Mouse (Mus musculus): ENCODE data around the gene Cavin1. TPM values are rescaled to one million over a fixed set of nuclear protein-coding genes. Genes with fewer than 3 reads are reported as not detected.

Cavin1 gene
- polyA plus RNA-seq, 1 experiment, result not detected

DNA sequence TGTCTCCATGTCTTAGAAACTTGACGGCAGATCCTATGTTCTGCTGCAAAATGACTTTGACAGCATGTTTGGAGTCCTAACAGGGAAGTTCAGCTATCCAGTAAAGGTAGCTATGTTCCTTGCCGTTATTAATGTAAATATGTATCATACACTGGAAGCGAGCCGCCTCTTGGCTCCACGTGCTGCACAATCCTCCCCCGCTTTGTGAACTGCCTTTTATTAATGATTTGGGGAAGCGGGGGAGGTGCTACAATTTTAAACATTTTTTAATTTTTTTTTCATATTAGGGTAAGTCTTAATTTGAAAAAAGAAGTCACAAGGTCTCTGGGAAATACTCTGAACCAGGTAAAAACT, 13.1 kb upstream of the Cavin1 start:
- H3K4me3 ChIP-seq (ENCODE audit: insufficient read depth, low read depth, low read length), result no peak overlapping the region
- H3K27ac ChIP-seq (ENCODE audit: insufficient read depth, low read depth, low read length), result no peak overlapping the region
- H3K4me1 ChIP-seq (ENCODE audit: control insufficient read depth, insufficient read depth, low read length), result peaks cover 8% of the 10 kb centered on the region
- 82% methylated on average over 7 of the region's 7 CpGs for WGBS
- TF ChIP-seq POLR2A (IDR thresholded peaks at IDR 0.05; ENCODE audit: insufficient read depth, low read depth, low read length) (no peak), CTCF (IDR thresholded peaks at IDR 0.05; ENCODE audit: insufficient read depth, low read depth, low read length) (no peak)

DNA sequence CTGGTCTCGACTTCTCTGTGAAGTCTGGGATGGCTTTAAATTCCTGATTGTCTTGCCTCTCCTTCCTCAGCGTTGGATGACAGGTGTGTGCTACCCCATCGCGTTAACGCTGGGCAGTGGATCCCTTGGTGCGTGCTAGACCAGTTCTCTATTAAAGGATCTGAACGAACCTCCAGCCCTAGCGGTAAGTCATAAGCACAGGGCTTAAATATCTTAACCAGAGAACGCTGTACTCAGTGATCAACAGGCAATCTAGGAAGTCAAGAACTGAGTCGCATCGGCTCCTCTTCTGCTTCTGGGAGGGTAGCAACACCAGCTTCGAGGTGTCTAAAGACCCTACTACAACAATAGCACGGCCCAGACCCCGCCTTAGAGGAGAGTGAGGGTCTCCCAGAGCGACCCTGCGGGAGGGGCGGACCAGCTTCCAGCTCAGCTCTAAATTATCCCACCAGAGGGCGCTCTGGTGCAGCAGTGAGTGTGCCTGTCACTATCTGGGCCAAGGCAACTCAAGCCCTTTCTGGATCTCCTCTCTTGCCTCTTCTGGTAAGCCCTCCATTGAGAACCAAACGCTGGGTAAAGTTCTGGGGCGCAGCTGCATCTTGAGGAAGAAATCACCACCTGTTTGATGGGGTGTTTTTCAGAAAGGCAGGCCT, 12.6 kb upstream of the Cavin1 start:
- WGBS, result 2% methylated on average over 20 of the region's 20 CpGs
- Histone ChIP-seq H3K4me3 (ENCODE audit: insufficient read depth, low read depth, low read length) (peak overlapping the region; percentile 44), H3K27ac (ENCODE audit: insufficient read depth, low read depth, low read length) (no peak overlapping the region), H3K4me1 (ENCODE audit: control insufficient read depth, insufficient read depth, low read length) (peaks cover 8% of the 10 kb centered on the region)
- TF ChIP-seq CTCF (IDR thresholded peaks at IDR 0.05; ENCODE audit: insufficient read depth, low read depth, low read length) (peak; percentile 97), POLR2A (IDR thresholded peaks at IDR 0.05; ENCODE audit: insufficient read depth, low read depth, low read length) (no peak)

DNA sequence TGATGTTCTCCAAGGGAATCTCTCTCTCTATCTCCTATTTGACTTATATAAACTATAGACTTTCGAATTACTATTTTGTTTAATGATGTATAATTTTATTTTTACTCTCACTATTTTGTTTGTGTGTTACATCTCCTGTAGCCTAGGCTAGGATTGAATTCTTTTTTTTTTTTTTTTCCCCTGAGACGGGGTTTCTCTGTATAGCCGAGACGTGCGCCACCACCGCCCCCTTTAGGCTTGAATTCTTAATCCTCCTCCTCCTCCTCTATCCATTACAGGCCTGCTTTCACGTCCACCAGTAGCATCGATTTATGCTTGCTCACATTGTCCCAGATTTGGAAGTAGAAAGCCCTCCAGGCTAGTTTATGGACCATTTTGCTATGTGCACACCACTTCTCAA, 11.4 kb upstream of the Cavin1 start:
- TF ChIP-seq POLR2A (IDR thresholded peaks at IDR 0.05; ENCODE audit: insufficient read depth, low read depth, low read length), result no peak
- no peak for TF ChIP-seq CTCF (IDR thresholded peaks at IDR 0.05; ENCODE audit: insufficient read depth, low read depth, low read length)
- no peak overlapping the region for H3K27ac ChIP-seq (ENCODE audit: insufficient read depth, low read depth, low read length)
- H3K4me1 ChIP-seq (ENCODE audit: control insufficient read depth, insufficient read depth, low read length), result peaks cover 8% of the 10 kb centered on the region
- 61% methylated on average over 8 of the region's 8 CpGs for WGBS
- no peak overlapping the region for H3K4me3 ChIP-seq (ENCODE audit: insufficient read depth, low read depth, low read length)

DNA sequence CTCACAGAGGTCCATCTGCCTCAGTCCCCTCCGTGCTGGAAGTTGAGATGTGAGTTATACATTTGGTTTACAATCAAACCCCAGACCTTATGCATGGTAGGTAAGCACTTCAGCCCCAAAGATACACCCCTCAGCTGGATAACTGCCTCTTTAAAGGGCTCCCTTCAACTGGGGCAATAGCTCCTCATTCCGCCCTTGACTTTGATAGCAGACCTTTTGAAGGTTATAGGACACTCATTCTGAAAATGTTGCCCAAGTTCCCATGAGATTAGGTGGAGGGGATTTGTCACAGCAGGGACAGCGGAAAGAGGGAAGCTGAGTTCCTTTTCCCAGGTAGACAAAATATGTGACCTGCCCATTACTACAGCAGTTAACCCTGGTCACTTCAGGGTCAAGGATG, 10.5 kb upstream of the Cavin1 start:
- 79% methylated on average over 3 of the region's 3 CpGs for WGBS
- H3K4me1 ChIP-seq (ENCODE audit: control insufficient read depth, insufficient read depth, low read length), result peaks cover 8% of the 10 kb centered on the region
- H3K27ac ChIP-seq (ENCODE audit: insufficient read depth, low read depth, low read length), result no peak overlapping the region
- TF ChIP-seq CTCF (IDR thresholded peaks at IDR 0.05; ENCODE audit: insufficient read depth, low read depth, low read length) (no peak), POLR2A (IDR thresholded peaks at IDR 0.05; ENCODE audit: insufficient read depth, low read depth, low read length) (no peak)
- H3K4me3 ChIP-seq (ENCODE audit: insufficient read depth, low read depth, low read length), result no peak overlapping the region

DNA sequence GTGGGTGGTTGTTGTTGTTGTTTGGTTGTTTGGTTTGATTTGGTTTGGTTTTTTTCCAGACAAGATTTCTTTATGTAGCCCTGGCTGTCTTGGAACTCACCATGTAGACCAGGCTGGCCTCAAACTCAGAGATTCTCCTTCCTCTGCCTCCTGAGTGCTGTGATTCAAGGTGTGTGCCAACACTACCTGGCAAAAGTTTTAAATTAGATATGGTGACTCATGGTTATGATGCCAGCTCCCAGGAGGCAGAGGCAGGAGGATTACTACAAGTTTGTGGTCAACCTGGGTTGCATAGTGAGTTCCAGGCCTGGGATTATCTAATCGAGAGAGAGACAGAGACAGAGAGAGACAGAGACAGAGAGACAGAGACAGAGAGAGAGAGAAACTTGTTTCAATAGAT, 9.8 kb upstream of the Cavin1 start:
- H3K27ac ChIP-seq (ENCODE audit: insufficient read depth, low read depth, low read length), result no peak overlapping the region
- WGBS, result 79% methylated on average over 1 of the region's 1 CpGs
- no peak overlapping the region for H3K4me3 ChIP-seq (ENCODE audit: insufficient read depth, low read depth, low read length)
- TF ChIP-seq CTCF (IDR thresholded peaks at IDR 0.05; ENCODE audit: insufficient read depth, low read depth, low read length) (no peak), POLR2A (IDR thresholded peaks at IDR 0.05; ENCODE audit: insufficient read depth, low read depth, low read length) (no peak)
- peaks cover 8% of the 10 kb centered on the region for H3K4me1 ChIP-seq (ENCODE audit: control insufficient read depth, insufficient read depth, low read length)

DNA sequence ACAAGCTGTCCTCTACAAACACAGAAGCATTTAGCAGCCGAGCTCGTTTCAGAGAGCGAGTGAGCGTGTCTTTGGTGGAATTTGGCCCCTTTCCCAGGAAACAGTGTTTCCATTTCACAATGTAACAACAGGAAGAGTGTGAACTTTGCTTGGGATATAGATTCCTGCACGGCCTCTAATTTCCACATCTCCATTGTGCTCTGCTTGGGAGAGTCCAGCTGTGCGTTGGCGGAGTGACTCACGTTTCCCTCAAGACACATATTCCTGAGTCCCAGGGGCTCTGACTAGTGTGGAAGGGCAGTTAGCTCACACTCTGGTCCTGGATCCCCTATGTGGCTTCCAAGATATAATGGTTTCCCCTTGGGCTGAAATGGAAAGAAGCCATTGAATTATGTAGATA, 9.2 kb upstream of the Cavin1 start:
- Histone ChIP-seq H3K4me1 (ENCODE audit: control insufficient read depth, insufficient read depth, low read length) (peaks cover 8% of the 10 kb centered on the region), H3K27ac (ENCODE audit: insufficient read depth, low read depth, low read length) (no peak overlapping the region), H3K4me3 (ENCODE audit: insufficient read depth, low read depth, low read length) (no peak overlapping the region)
- WGBS, result 16% methylated on average over 8 of the region's 8 CpGs
- TF ChIP-seq POLR2A (IDR thresholded peaks at IDR 0.05; ENCODE audit: insufficient read depth, low read depth, low read length), result no peak
- TF ChIP-seq CTCF (IDR thresholded peaks at IDR 0.05; ENCODE audit: insufficient read depth, low read depth, low read length), result no peak

DNA sequence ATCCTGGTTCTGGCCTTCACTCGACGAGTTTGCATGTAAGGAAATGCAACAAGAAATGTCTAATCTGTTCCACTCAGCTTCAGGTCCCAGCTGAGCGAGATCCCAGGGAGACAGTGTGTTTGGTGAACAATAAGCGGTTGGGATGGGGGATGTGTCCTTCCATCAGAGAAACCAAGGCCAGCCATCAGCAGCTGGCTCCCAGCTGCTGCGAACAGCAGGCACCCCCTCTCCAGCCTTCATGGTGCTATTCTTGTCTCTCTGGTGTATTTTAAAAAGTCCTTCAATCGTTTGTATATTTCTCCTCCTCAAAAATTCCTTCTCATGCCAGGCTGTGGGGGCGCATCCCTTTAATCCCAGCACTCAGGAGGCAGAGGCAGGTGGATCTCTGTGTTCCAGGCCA, 4.6 kb upstream of the Cavin1 start:
- no peak for TF ChIP-seq POLR2A (IDR thresholded peaks at IDR 0.05; ENCODE audit: insufficient read depth, low read depth, low read length)
- Histone ChIP-seq H3K4me1 (ENCODE audit: control insufficient read depth, insufficient read depth, low read length) (peaks cover 8% of the 10 kb centered on the region), H3K4me3 (ENCODE audit: insufficient read depth, low read depth, low read length) (no peak overlapping the region), H3K27ac (ENCODE audit: insufficient read depth, low read depth, low read length) (peak overlapping the region; percentile 12; the same call in 1 of the 2 replicates)
- 51% methylated on average over 7 of the region's 7 CpGs for WGBS

DNA sequence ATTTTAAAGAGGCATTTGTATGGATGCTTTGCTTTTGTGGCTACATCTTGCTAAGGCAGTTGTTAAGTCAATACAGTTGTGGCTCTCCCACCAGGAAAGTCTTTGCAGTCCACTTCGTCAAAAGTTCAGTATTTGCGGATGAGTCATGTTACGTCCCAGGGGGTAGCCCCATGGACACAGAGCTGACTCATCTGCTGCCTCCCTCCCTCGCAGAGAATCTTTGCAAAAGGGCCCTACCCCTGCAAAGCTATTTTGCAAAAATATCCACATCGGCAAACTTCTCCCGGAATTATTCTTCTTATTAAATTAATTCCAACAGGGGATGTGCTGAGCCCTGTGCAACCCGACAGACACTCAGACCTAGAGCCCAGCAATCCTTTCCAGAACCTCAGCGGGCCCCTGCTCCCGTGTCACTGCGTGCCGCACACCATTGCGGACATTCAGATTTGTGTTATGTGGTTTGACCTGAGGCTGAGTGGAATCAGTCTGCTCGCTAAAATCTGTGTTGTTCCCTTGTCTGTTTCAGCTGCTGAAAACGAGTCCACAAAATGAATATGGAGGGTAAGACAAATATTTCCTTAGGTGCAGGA, 3.8 kb upstream of the Cavin1 start:
- Histone ChIP-seq H3K4me3 (ENCODE audit: insufficient read depth, low read depth, low read length) (no peak overlapping the region), H3K4me1 (ENCODE audit: control insufficient read depth, insufficient read depth, low read length) (peaks cover 12% of the 10 kb centered on the region), H3K27ac (ENCODE audit: insufficient read depth, low read depth, low read length) (peak overlapping the region; percentile 12; the same call in 1 of the 2 replicates)
- WGBS, result 60% methylated on average over 14 of the region's 14 CpGs
- no peak for TF ChIP-seq POLR2A (IDR thresholded peaks at IDR 0.05; ENCODE audit: insufficient read depth, low read depth, low read length)
- no peak for TF ChIP-seq CTCF (IDR thresholded peaks at IDR 0.05; ENCODE audit: insufficient read depth, low read depth, low read length)

DNA sequence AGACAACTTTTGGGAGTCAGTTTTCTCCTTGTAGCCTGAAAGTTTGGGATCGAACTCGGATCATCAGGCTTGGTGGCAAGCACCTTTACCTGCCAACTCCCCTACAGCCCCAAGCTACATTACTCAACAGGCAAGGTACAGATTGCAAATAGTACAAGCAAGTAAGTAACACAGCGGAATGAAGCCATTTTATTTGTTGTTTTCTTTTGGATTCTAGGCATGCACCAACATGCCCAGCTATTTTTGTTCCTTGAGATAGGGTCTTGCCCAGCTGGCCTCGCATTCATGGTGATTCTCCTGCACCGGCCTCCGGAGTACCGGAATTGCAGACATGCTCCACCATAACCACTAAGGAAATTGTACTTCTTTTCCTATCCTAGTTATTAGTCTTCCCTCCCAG, 2.6 kb upstream of the Cavin1 start:
- 96% methylated on average over 7 of the region's 7 CpGs for WGBS

More for the DNA sequence above, 2.6 kb upstream of the Cavin1 start:
- Histone ChIP-seq H3K4me1 (ENCODE audit: control insufficient read depth, insufficient read depth, low read length) (peaks cover 20% of the 10 kb centered on the region), H3K4me3 (ENCODE audit: insufficient read depth, low read depth, low read length) (no peak overlapping the region), H3K27ac (ENCODE audit: insufficient read depth, low read depth, low read length) (no peak overlapping the region)
- TF ChIP-seq POLR2A (IDR thresholded peaks at IDR 0.05; ENCODE audit: insufficient read depth, low read depth, low read length) (no peak), CTCF (IDR thresholded peaks at IDR 0.05; ENCODE audit: insufficient read depth, low read depth, low read length) (no peak)

Data from olfactory bulb, adult 2 months (tissue).